Mouse (Mus musculus) spleen, adult 2 months (tissue): ENCODE data around the gene Rin2.

Source experiments
- CTCF ChIP-seq: fragments of 200-500 bp; IDR thresholded peaks from 2 replicates; pipeline ENCODE4 v1.5.1; 2011; ENCODE audit warnings: mild to moderate bottlenecking, inconsistent platforms; ENCODE audit not compliant: insufficient read depth, insufficient read length, insufficient replicate concordance; ENCODE audit errors: extremely low read depth
- POLR2A ChIP-seq: fragments of 200-500 bp; IDR thresholded peaks from 2 replicates; pipeline ENCODE4 v1.6.1; 2011; ENCODE audit warnings: low read depth, low read length, inconsistent platforms

DNA sequence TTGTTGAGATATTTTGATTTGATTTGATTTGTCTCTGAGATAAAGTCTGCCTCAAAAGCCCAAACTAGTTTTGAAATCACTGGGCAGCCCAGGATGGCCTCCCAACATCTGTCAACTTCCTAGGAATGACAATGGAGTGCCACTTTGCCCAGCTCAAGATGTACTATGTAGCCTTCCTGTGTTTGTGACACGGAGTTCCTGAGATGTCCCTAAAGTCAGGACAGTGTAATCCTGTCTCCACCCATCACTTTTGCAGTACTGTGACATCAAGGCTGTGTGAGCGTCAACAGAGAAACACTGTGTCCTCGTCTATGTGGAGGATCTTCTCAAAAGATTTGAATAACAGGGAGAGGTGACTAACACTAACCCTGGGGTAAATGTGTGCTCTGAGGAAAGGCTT lies 123.9 kb downstream of the Rin2 start:
- no peak for TF ChIP-seq POLR2A
- TF ChIP-seq CTCF: no peak
